Mouse (Mus musculus) neural tube, embryonic 11.5 days (tissue): ENCODE measurements around the gene Map2k6. TPM values are rescaled to one million over a fixed set of nuclear protein-coding genes. Genes with fewer than 3 reads are reported as not detected.

Experiments used
- ATAC-seq: fragments of 200-750 bp; cut with Nextera tagmentation; 2 replicates; pipeline ENCODE4 v1.8.0; 2017; ENCODE audit warnings: moderate number of reproducible peaks, mild to moderate bottlenecking, moderate TSS enrichment, moderate library complexity; ENCODE audit not compliant: insufficient read depth, low FRiP score, low TSS enrichment
- DNase-seq: peaks from one replicate; pipeline ENCODE4 v3.0.0-alpha.2; 2015; ENCODE audit warnings: low spot score
- H3K27ac ChIP-seq: fragments of 300-500 bp; sonication (generic); 2 replicates; pipeline ENCODE4 v1.5.1; 2014; ENCODE audit warnings: low read depth, mild to moderate bottlenecking, low read length
- H3K27me3 ChIP-seq: fragments of 300-500 bp; sonication (generic); 2 replicates; pipeline ENCODE4 v1.6.1; 2014; ENCODE audit warnings: mild to moderate bottlenecking, low read length, mixed read lengths; ENCODE audit not compliant: control insufficient read depth, insufficient read depth
- H3K36me3 ChIP-seq: fragments of 300-500 bp; sonication (generic); 2 replicates; pipeline ENCODE4 v1.6.1; 2014; ENCODE audit warnings: mild to moderate bottlenecking, low read length, moderate library complexity, mixed read lengths; ENCODE audit not compliant: control insufficient read depth, insufficient read depth
- H3K4me1 ChIP-seq: fragments of 300-500 bp; sonication (generic); 2 replicates; pipeline ENCODE4 v1.6.1; 2014; ENCODE audit warnings: low read length, mixed read lengths; ENCODE audit not compliant: control insufficient read depth, insufficient read depth
- H3K4me2 ChIP-seq: fragments of 300-500 bp; sonication (generic); 2 replicates; pipeline ENCODE4 v1.6.1; 2014; ENCODE audit warnings: low read depth, mild to moderate bottlenecking, moderate library complexity
- H3K4me3 ChIP-seq: fragments of 300-500 bp; sonication (generic); 2 replicates; pipeline ENCODE4 v1.5.1; 2014; ENCODE audit warnings: low read depth, low read length
- H3K9ac ChIP-seq: fragments of 300-500 bp; sonication (generic); 2 replicates; pipeline ENCODE4 v1.6.1; 2014; ENCODE audit warnings: mild to moderate bottlenecking, low read length
- H3K9me3 ChIP-seq: fragments of 300-500 bp; sonication (generic); 2 replicates; pipeline ENCODE4 v1.6.1; 2016; ENCODE audit warnings: low read length; ENCODE audit not compliant: control insufficient read depth
- WGBS: fragments of 180-500 bp; shearing (Covaris S2); extraction: QIAGEN DNeasy Blood & Tissue Kit; methylation state at CpG from one replicate; pipeline ENCODE4 v1.1.7; 2014; 5-methylcytosine and 5-hydroxymethylcytosine counted together
- polyA plus RNA-seq: library from polyadenylated mRNA; unstranded; fragments of >200 nt; fragmentation: Nextera tagmentation; extraction: Ambion mirVana; gene quantifications from 2 replicates; pipeline ENCODE4 v1.2.1, GENCODE M21; 2014

Gene Map2k6
- polyA plus RNA-seq, 1 experiment from 2014 or later = 32.1 TPM

DNA sequence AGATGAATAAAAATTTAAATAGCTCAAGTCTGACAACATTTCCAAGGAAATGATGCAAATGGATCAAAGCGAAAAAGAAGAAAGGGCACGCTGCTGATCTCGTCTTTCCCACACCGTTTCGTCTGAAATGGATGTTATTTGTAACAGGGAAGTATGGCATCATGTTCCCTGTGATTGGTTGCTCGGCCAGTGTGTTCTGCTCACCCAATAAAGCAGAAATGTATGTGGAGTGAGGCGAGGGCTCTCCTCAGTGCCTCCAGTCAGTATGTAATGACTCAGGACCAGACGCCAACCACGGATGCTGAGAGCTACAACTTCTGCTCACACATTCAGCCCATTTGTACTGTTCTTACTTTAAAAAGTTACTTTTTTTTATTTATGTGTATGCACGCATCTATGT is 164.9 kb downstream of the Map2k6 start:
- no peak for ATAC-seq
- no peaks in the 10 kb centered on the region for H3K36me3 ChIP-seq
- no peak overlapping the region for H3K9ac ChIP-seq
- WGBS = 88% methylated on average over 10 of the region's 10 CpGs
- no peaks in the 10 kb centered on the region for H3K4me1 ChIP-seq
- H3K4me3 ChIP-seq = no peak overlapping the region
- H3K9me3 ChIP-seq = no peaks in the 10 kb centered on the region
- H3K27me3 ChIP-seq = no peaks in the 10 kb centered on the region
- H3K4me2 ChIP-seq = no peak overlapping the region
- no peak overlapping the region for H3K27ac ChIP-seq
- no peak for DNase-seq

DNA sequence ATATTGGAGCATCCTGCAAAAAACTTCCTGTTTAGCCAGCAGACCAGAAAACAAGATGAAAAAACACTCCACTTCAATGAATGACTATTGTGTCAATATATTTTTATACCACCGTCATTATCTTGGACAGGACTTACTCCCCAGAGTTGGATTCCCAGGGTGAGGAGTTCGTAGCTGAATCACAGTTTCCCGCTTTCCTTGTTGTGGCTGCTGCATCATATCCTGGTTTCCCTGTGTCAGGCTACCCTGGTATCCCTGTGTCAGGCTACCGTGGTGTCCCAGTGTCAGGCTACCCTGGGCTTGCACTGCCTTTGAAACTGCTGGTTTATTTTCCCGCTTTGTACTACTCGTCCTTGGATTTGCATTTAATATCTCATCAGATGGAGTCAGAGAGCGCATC is 167.4 kb downstream of the Map2k6 start:
- 81% methylated on average over 7 of the region's 7 CpGs for WGBS
- no peaks in the 10 kb centered on the region for H3K9me3 ChIP-seq
- H3K36me3 ChIP-seq = no peaks in the 10 kb centered on the region

DNA sequence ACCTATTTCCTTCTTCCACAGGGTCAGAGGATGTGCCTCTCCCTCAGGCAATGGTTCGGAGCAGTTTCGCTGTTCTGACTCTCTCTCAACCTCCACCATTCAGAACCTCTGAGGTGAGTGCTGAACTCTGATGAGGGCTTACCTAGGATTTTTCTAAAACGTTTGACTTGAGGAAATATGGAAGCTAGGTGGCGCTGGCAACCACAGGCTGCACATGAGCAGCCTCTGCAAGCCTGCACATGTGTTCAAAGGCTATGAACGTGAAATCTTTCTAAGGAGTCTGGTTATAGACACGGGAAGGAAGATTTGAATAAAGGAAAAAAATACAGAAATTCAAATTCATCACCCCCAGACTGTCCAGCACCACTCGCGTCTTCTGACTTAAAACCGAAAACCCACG is 173.6 kb downstream of the Map2k6 start:
- Histone ChIP-seq H3K4me2 (no peak overlapping the region), H3K36me3 (no peaks in the 10 kb centered on the region), H3K27me3 (no peaks in the 10 kb centered on the region), H3K4me1 (no peaks in the 10 kb centered on the region), H3K4me3 (no peak overlapping the region), H3K9me3 (no peaks in the 10 kb centered on the region), H3K27ac (no peak overlapping the region), H3K9ac (no peak overlapping the region)
- DNase-seq = peak; percentile 57
- no peak for ATAC-seq
- 65% methylated on average over 10 of the region's 10 CpGs for WGBS

More for the DNA sequence above, 167.4 kb downstream of the Map2k6 start:
- no peak for ATAC-seq
- no peak for DNase-seq
- Histone ChIP-seq H3K4me3 (no peak overlapping the region), H3K27ac (no peak overlapping the region), H3K9ac (no peak overlapping the region), H3K4me2 (no peak overlapping the region), H3K27me3 (no peaks in the 10 kb centered on the region), H3K4me1 (no peaks in the 10 kb centered on the region)

Other genes with a start within 250 kb of the Map2k6 start
- gene Abca9, start 230.9 kb upstream of the Map2k6 start, polyA plus RNA-seq = 3.5 and 5.0 TPM in 2 replicates
- 0.07 and 0.16 TPM in 2 replicates for gene Abca6, start 147.3 kb upstream of the Map2k6 start, polyA plus RNA-seq
- gene Abca5, start 61.4 kb upstream of the Map2k6 start, polyA plus RNA-seq = 4.4 and 5.8 TPM in 2 replicates